Mouse (Mus musculus) olfactory bulb, adult 2 months (tissue): ENCODE data around the gene Tmem178.

Experiments used
- CTCF ChIP-seq: fragments of 200-500 bp; IDR thresholded peaks from 2 replicates; pipeline ENCODE4 v1.5.1; 2012; ENCODE audit warnings: low read depth, mild to moderate bottlenecking, low read length, moderate library complexity; ENCODE audit not compliant: insufficient read depth
- POLR2A ChIP-seq: fragments of 200-500 bp; IDR thresholded peaks from 2 replicates; pipeline ENCODE4 v1.6.1; 2012; ENCODE audit warnings: mild to moderate bottlenecking, low read depth, low read length, moderate library complexity; ENCODE audit not compliant: insufficient read depth

GRCm38 (mm10) chr17:80959840-80960239, 15.4 kb downstream of the Tmem178 start:
- TF ChIP-seq CTCF: no peak
- no peak for TF ChIP-seq POLR2A
